Mouse (Mus musculus) kidney, adult 11 months (tissue): ENCODE measurements around the gene A630001G21Rik.

ENCODE experiments used
- DNase-seq: peaks from one replicate; pipeline ENCODE4 v3.0.0; 2022

Gene A630001G21Rik

DNA sequence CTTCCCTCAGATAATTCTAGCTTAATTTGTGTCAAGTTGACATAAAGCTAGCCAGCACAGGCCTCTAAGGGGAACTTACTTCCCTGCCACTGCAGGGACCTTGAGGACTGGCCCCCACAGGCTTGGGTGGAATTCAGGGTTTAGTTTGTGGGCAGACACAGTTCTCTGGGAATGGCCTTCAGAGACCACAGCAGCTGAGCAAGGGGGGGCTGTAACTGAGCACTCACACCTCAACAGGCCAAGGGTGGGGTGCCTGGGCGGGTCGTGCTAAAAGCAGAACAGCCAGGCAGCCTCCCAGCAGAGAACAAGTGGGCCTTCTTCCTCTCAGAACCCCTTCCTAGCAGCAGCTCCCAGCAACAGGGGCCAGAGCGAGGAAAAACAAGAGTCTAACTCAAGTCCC, 12.3 kb downstream of the A630001G21Rik start:
- DNase-seq = no peak

DNA sequence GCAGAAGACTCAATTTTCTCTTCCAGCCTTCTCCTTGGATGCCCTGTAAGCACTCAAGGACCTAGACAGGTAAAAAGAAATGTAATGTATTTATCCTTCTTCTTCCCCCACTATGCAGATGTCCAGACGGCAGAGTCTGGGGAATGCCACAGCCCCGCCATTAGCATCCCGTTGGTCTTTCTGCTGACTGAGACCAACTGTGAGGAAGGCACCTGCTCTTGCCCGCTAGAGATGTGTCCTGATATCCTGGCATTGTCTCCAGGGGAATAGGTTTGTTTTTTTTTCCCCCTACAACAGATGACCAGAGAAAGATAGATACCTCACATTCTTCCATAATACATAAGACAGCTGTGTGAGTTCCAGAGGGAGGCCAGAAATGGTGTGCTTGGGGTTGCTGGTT, 14.2 kb downstream of the A630001G21Rik start:
- DNase-seq = no peak

DNA sequence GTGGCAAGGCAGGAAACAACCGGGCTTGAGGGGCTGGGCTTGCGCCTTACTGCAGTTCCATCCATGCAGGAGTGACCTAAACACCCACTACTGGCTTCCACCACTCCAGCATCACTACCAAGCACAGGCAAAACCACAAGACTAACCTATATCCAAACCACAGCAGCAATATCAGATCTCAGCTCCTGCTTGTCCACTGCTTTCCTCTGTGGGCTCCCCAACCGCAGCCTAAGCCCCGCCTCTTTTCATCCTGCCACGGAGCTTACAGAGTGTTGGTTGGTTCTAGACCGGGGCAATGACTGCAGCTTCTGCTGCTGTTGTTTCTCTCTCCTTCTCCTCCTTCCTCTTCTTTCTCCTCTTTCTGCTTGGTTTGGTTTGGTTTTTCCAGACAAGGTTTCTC, 15.1 kb downstream of the A630001G21Rik start:
- DNase-seq = no peak

DNA sequence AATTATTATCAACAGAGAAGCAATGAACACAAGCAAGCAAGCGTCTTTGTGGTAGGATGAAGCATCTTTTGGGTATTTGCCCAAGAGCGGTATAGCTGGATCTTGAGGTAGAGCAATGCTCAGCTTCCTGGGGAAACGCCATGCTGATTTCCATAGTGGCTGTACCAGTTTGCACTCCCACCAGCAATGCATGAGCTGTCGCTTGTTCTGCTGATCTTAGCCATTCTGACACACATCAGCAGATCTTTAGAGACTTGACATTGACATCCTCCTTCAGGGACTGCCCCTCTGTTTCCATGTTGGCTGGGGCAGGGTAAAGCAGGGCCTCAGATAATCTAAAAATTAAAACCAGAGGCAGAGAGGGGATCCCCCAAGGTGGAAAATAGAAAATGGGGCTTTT, 16.8 kb downstream of the A630001G21Rik start:
- DNase-seq = no peak

DNA sequence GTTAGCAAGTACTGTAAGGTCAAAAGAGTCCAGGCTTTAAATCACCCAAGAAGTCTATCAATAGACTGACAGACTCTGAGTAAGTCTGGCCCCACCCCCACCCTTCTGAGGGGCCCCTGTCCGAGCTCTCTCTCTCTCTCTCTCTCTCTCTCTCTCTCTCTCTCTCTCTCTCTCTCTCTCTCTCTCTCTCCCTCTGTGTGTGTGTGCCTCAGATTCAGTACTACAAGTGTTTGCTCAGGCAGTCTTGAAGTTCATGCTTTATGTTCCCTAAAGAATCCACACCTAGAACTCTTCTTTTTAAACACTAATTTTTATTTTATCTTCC, 19.5 kb downstream of the A630001G21Rik start:
- DNase-seq = no peak

DNA sequence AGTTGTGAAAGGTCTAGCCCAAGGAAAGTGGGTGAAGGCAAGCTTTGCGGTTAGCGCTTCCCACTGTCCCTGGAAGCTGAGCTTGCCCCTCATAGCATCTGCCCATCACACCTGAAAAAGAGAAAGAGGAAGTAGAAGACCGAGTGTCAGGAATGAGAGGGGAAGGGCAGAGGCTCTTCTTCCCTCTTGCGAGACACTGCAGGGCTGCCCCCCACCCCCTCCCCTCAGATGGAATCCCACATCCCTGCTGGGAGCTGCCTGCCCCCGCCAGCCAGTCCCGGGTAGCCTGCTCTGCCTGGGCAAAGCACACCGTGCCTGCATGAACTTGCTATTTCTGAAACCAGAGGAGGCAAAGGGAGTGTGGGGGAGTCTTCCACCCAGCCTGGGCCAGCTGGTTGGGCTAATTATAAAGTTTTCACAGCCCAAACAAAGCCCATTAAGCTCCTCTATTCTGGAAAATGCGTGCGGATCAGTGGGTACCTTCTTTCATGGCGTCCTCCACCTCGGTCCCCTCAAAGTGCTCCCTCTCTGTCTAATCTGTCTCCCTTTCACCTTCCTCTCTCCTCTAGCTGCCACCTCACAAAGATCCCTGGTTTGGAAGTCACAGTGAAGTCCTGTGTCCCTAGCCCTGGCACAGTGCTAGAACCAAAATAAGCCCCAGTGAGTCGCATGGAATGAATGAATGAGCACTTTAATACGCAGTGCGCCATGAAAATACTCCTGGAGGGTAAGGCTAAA, 20.0 kb downstream of the A630001G21Rik start:
- no peak for DNase-seq

DNA sequence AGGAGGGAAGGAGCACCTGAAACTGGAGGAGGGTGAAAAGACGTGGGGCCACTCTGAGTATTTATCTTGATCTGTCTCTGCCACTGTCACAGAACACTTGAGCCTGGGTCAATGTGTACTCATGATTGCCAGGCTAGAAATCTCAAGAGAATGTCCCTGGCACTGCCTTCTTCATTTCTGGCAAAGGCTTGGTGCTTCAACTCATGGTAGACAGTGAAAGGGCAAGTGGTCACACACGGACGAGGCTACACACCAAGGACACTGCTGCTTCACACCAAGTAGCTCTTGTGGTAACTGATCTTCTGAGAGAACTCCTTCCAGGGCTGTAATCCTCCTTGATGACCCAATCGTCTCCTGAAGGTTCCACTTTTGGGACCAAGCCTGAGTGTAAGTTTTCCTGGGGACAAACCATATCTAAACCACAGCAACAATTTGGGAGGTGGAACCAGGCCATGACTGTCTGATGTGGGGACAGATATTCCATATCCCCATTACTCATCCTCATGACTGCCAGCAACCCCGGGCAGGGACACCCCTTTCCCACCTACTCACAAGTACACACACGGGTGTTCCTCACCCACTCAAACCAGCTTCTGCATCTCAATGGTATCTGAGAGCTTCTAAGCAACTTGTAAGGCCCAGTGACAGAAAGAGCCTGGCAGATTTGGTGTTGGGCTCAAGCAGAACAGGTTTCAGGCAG, 20.8 kb downstream of the A630001G21Rik start:
- no peak for DNase-seq

DNA sequence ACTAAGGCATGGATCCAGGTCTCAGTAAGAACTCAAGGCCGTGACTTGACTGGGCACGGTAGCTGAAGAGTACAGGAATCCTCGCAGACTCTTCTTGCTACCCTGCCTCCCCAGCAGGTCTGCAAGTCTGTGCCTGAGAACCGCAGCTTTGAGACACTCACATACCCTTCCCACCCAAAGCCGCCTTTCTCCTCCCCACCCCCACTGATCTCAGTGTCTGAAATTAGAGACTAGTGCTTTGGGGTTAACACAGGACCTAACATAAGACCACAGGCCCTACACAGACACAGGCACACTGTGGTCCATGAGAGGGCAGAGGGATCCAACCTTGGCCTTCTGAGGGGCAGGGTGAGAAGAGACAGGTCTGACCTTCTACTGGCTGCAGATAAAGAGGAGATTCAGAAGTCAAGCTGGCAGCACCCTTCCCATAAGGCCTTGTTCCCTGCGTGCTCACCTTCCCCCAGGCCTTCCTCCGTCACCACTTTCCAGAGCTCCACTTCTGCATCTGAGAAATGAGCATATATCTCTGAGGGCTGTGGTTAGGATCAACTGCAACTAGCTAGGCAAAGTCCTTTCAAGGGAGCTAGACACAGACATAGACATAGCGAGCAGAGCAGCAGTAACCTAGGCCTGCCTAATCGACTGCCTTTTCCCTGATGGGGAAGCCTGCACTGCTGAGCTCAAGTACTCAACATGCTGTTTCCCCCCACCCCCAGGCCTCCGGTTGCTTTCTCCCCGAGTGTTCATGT, 26.3 kb downstream of the A630001G21Rik start:
- no peak for DNase-seq

DNA sequence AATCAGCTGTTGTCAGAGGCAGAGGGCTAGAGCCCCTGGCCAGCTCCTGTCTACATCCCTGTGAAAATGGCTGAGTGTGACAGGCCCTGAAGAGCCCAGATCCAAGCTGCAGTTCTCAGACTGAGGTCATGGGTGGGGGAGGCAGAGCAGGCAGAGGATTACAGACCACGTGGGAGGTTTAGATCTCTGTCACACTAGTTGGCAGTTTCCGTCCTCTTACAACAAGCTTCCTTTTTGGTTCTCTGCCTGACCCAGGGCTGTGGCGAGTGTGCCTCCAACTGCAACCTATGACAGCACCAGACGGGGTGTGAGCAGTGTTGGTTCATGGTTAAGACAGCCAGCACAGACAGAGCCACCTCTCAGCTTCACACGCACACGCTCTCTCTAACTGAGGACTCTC, 26.9 kb downstream of the A630001G21Rik start:
- DNase-seq = peak; percentile 11

DNA sequence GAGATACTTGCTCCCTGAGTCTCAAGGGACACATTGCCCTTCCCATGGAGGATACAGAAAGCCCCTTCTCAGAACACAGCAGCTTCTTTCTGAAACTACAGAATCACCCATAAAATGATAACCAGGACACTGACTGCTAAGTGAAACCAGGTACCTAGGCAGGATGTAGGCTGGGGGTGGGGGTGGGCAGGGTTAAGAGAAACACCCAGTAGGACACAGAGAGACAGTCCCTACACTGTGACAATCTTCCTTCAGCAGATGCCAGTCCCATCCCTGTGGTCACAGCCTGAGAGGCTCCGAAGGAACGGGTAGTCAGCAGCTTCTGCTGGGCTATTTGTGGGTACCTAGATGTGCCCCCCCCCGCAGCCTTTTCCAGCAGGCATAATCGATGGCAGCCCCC, 27.8 kb downstream of the A630001G21Rik start:
- DNase-seq = no peak

DNA sequence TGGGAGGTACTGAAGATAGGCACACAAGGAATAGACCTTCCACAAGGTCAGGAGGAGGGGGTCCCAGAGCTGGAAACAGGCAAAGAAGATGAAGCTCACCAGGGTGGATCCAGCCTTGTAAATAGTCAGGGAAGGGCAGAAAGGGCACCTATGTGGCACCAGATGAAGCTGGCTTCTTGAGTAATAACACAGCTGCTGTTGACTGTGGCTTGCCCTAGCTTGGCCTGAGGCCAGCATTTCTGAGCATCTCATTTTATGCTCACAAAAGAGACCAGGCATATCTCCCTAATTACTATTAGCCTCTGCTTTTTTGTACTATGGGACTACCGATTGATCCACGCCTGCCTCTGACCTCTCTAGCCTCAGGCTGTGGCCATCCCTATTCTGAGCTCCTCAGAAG, 28.6 kb downstream of the A630001G21Rik start:
- DNase-seq = no peak

DNA sequence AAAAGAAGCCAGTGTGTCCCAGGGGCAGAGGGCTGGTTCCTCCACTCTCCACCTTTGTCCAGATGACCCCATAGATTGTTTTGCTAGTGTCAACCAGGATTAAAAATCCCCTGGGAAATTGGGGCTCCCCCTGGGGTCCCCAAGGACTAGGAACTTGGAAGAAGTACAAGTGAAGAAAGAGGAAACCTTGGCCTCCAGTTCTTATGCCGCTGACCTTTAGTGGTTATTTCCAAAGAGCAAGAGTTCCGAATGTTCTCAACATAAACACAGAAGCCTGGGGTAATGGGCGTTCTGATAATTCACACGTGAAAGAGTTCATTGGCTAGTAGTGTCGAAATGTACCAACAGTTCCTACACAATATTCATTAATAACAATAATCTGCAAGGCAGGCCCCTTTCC, 31.9 kb downstream of the A630001G21Rik start:
- no peak for DNase-seq

DNA sequence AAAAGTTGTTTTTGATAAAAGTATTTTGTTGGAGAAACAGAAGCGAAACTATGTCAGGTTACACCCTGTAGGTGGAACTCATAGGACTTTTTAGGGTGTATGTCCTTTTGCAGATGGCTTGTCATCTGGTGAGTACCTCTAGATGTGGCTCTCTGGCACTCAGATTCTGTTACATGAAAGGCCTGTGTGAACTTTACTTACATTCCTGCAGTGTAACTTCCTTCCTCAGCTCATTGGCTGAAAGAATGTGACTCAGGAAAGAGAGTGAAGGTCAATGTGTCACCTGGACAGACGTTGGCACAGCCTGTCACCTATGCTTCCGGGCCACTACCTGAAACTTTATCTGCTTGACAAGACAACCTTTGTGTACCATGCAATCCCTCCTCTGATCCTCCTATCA, 33.9 kb downstream of the A630001G21Rik start:
- DNase-seq = no peak

DNA sequence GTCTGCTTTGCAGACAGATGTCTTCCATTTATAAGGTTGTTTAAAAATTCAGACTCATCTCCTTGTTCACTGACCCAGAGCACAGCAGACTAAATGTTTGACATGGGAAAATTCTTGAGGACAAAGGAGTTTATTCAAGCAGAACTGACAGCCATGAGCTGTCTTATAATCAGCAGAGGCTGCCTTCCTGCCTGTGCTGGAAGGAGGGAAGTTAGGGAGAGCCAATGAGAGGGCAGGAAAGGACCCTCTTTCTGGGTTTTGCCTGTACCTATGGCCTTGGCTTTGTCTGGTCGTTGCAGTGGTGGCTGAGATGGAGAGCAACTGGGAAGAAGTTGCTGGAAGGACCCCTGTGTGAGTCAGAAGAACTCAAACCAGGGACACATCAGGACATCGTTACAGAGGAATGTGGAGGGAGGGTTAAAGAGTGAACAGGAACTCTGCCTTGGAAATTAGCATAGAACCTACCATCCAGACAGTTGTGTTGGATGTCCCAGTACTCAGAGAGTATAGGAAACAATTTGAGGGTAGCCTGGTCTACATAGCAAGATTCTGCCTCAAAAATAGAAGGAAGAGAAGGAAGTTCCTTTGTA, 35.4 kb downstream of the A630001G21Rik start:
- no peak for DNase-seq

DNA sequence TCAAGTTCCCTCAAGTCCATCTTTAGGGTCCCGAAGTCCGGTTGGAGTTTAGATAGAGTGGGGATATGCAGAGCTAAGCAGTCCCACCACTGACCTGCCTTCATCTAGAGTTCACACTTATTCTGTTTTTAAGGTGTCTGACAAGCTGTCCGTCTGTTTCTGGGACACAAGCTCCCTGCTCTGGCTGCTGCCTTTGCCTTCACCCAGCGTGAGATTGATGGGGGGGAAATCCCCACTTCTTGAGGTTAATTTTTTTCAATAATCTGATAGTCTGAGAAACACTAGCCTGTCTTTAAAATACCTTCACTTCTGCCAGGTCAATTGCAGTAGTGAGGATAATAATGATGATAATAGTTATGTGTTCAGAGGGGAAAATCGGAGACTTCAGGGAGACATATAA, 36.1 kb downstream of the A630001G21Rik start:
- DNase-seq = no peak

DNA sequence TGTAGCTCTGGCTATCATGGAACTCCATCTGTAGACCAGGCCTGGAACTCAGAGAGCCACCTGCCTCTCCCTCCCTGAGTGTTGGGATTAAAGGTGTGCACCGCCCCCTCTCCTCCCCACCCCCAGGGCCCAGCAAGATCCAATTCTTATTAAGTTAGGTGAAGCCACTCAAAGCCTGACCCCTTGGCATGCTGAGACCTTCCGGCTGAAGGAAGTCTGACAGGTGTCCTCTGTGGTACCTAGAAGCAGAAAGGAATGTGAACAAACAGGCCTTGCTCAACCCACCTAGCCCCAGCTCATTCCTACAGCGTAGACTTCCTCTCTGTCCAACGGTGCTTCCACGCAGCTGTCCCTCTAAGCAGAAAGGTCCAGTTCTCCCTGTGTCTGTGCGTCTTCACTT, 37.5 kb downstream of the A630001G21Rik start:
- no peak for DNase-seq

DNA sequence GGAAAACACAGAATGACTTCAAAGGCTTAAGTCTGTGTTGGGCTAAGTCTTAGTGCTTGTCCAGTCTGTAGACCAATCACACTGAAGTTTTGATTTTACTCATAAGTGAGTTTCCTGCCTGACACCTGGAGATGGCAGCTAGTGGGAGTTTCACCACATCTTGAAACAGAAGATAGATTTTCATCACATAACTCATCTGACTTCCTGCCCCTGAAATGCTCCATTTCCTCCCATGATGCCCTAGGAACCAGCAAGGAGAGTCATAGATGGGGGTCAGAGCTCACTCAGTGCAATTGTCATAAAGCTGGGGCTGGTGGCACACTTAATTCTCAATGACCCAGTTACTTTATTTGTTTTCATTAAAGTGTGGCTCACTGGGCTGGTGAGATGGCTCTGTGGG, 38.6 kb downstream of the A630001G21Rik start:
- no peak for DNase-seq

DNA sequence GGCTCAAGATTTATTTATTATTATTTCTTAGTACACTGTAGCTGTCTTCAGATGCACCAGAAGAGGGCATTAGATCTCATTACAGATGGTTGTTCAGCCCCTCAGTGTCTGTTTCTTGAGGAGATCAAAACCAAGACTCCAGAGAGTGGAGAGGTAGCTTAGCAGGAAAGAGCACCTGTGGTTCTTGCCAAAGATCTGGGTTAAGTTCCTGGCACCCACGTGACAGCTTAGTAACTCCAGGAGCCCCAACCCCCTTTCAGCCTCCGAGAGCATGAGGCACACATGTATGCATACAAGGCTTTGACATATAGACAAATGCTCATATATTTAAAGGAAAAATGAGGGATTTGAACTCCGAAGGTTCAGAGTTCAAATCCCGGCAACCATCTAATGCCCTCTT, 39.4 kb downstream of the A630001G21Rik start:
- no peak for DNase-seq

DNA sequence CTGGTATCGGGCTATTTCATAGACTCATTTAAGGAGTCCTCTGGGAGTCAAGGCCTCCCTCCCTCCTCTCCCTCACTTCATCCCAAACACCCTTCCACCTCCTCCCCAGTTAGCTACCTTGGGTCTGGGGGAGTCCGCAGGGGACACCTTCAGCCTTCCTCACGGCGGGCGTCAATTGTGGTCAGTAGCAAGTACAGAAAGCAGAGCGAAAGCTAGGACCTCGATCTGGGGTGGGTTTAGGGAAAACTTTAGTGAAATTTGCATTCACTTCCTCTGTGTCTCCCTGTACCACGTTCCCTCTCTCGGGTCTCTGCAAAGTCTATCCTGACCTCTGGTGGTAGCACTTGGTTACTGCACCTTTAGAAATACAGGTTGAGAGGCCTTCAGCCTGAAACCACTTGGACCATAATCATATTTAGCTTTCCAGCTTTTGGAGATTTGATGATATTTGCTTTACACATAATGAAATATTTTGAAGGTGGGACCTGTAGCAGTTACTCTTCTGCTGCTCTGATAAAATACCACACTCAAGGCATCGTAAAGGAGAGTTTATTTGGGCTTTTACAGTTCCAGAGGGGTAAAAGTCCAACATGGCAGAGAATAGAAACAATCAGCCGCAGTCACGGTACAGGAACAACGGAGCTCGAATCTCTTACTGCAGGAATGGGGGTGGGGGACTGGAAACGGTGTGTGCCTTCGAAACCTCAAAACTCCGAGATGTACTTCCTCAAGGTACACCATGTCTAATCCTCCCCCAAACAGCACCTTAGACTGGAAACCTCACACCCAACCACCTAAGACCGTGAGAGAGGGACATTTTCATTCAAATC, 41.9 kb downstream of the A630001G21Rik start:
- peak; percentile 38 for DNase-seq

DNA sequence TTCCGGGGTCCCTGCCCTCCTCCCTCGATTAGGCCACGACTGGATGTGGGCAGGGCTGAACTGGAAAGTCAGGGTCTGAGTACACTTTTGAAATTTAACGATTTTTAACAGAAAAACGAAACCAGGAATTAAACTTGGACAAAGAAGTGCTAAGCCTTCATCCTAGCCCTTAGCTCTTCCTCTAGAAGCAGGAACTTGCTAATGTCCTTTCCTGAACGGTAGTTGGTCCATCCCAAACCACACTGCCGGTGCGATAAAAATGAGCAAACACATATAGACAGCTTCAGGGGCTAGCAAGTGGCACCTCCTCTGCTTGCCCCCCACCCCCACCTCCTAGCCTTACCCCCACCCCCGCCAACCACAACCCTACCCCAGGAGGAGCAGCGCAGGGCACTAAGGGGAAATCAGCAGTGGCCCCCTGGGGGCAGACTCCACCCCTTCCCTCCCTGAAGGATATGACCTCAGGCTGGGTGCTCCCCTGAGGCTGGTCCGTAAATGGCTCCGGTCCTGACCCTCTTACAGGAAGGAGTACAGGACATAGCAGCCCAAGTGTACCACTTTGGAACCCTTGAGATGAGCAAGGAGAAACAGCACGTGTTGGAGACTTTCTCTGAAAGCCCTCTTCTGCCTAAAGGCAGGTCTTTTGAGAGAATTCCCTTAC, 42.9 kb downstream of the A630001G21Rik start:
- DNase-seq = peak; percentile 32

DNA sequence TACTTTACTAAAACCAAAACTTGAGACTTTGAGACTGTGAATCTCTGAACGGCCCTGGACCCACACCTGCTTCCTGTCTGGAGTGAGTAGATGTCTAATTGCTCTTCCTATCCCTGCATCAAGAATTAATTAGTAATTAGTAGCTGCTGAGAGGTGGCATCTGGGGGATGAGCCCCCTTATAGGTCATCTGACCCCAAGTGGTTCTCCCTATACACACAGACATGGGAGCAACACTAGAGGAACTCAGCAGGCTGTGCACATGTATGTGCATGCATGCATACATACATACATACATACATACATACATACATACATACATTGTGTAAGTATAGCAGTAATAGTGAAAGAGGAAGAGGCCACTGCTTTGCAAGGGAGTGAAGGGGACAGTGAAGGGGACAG, 43.9 kb downstream of the A630001G21Rik start:
- no peak for DNase-seq

DNA sequence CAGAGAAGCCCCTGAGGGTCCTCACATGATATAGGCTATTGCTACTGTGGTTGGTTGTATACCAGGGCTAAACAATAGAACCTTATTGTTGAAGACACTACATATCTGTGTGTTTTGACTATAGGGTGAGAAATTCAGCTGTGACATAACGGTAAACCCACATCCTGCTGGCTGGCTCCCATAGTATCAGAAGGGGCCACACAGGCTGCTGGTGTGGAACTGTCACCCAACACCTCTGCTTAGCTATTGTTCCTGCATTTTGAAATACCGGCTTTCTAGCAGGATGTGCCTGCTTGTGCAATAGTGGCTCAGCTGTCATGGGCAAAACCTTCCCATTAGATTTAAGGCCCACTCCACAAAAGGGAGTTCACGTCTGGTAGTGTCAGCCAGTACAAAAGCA, 45.9 kb downstream of the A630001G21Rik start:
- no peak for DNase-seq
